Mouse (Mus musculus) heart, embryonic 13.5 days (tissue): ENCODE measurements at regions not wholly inside any gene's neighbourhood (a gene's known extent, or its start where the extent isn't known, plus 50 kb on each side); places are given as distances from the start of the nearest gene placed in this dataset.

Experiments
- ATAC-seq: fragments of 200-750 bp; cut with Nextera tagmentation; 2 replicates; pipeline ENCODE4 v1.8.0; 2017; ENCODE audit warnings: moderate TSS enrichment; ENCODE audit not compliant: insufficient number of reproducible peaks, low FRiP score, low TSS enrichment; ENCODE audit errors: extremely low read depth
- H3K27ac ChIP-seq: fragments of 300-500 bp; sonication (generic); replicated peaks from 2 replicates; pipeline ENCODE4 v1.5.1; 2015; ENCODE audit warnings: moderate library complexity, mild to moderate bottlenecking, inconsistent platforms
- H3K27me3 ChIP-seq: fragments of 300-500 bp; sonication (generic); replicated peaks from 2 replicates; pipeline ENCODE4 v1.6.1; 2015; ENCODE audit warnings: mild to moderate bottlenecking, inconsistent platforms
- H3K36me3 ChIP-seq: fragments of 300-500 bp; sonication (generic); 2 replicates; pipeline ENCODE4 v1.6.1; 2015; ENCODE audit warnings: mild to moderate bottlenecking, inconsistent platforms
- H3K4me1 ChIP-seq: fragments of 300-500 bp; sonication (generic); 2 replicates; pipeline ENCODE4 v1.6.1; 2015; ENCODE audit warnings: inconsistent platforms
- H3K4me2 ChIP-seq: fragments of 300-500 bp; sonication (generic); 2 replicates; pipeline ENCODE4 v1.6.1; 2015; ENCODE audit warnings: inconsistent platforms, mild to moderate bottlenecking, moderate library complexity
- H3K4me3 ChIP-seq: fragments of 300-500 bp; sonication (generic); 2 replicates; pipeline ENCODE4 v1.5.1; 2015; ENCODE audit warnings: moderate library complexity, mild to moderate bottlenecking, inconsistent platforms
- H3K9ac ChIP-seq: fragments of 300-500 bp; sonication (generic); 2 replicates; pipeline ENCODE4 v1.6.1; 2015; ENCODE audit warnings: inconsistent platforms, mild to moderate bottlenecking, moderate library complexity
- H3K9me3 ChIP-seq: fragments of 300-500 bp; sonication (generic); 2 replicates; pipeline ENCODE4 v1.6.1; 2016; ENCODE audit warnings: inconsistent platforms
- WGBS: fragments of 180-500 bp; shearing (Covaris S2); methylation state at CpG from one replicate; pipeline ENCODE4 v1.1.7; 2015; ENCODE audit warnings: mixed read lengths; 5-methylcytosine and 5-hydroxymethylcytosine counted together

DNA sequence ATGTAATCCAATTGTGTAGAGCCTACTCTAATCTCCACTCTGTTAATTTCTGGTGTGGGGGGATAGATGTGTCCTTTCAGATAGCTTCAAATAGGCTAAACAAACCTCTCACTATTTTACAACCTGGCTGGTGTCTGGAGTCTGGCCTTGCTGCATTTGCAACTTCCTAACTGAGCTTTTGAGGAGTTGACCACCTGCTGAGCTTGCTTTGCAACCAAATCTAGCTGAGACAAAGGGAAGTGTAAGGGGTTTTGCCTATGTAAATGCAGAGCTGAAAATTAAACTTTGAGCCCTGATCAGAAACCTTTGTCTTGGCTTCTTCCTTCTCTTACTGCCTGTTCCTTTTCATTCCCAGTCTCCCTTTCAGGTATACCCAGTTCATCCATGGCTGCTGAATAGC is 404.3 kb downstream of the Cetn3 start:
- no peaks in the 10 kb centered on the region for H3K4me1 ChIP-seq
- no peak overlapping the region for H3K27ac ChIP-seq
- H3K36me3 ChIP-seq, result no peaks in the 10 kb centered on the region
- no peak overlapping the region for H3K9ac ChIP-seq
- no peaks in the 10 kb centered on the region for H3K27me3 ChIP-seq
- peaks cover 3% of the 10 kb centered on the region; the same call in 1 of the 2 replicates for H3K9me3 ChIP-seq
- no peak overlapping the region for H3K4me2 ChIP-seq
- H3K4me3 ChIP-seq, result no peak overlapping the region
- ATAC-seq, result no peak

DNA sequence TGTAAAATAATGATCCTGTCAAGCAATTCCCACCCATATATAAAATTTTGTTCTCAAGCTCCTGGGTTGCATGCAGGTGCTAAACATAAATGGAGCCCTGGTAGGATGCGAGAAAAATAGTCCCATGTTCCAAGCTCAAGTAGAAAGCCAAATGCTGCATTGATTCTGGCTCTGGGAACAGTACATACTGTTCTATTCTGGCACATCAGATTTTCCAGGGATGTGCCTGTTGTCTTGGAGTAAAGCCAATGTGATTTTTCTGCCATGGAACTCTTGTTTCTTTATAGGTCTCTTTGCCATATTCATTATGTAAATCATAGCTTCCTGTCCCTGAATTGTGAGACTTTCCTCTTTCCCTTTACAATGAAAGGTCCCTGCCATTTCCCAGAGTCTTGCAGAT is 417.9 kb downstream of the Cetn3 start:
- no peak overlapping the region for H3K4me2 ChIP-seq
- no peak overlapping the region for H3K9ac ChIP-seq
- no peaks in the 10 kb centered on the region for H3K27me3 ChIP-seq
- no peaks in the 10 kb centered on the region for H3K36me3 ChIP-seq
- 80% methylated on average over 1 of the region's 1 CpGs for WGBS
- no peaks in the 10 kb centered on the region for H3K4me1 ChIP-seq
- no peak overlapping the region for H3K27ac ChIP-seq
- no peak for ATAC-seq
- H3K9me3 ChIP-seq, result no peaks in the 10 kb centered on the region
- no peak overlapping the region for H3K4me3 ChIP-seq

DNA sequence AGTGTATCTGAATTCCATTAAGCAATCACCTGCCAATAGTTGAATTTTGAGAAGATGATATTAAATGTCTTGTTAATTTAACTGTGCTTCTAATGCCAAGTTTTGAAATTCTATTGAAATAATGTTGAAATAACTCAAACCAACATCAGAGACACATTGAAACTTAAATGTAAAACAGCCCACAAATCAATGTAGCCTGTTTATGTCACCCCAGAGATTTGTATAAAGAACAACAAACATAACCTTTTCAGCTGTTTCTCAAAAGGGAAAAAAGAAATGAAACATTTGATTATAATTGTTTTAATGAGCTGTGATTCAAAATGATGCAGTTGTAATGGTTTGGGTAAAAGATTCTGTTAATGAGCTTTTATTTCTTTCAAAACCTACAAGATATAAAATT is 442.6 kb downstream of the Cetn3 start:
- H3K27ac ChIP-seq, result no peak overlapping the region
- no peaks in the 10 kb centered on the region for H3K9me3 ChIP-seq
- H3K9ac ChIP-seq, result no peak overlapping the region
- no peaks in the 10 kb centered on the region for H3K4me1 ChIP-seq
- H3K4me3 ChIP-seq, result no peak overlapping the region
- ATAC-seq, result no peak
- no peak overlapping the region for H3K4me2 ChIP-seq
- no peaks in the 10 kb centered on the region for H3K27me3 ChIP-seq
- H3K36me3 ChIP-seq, result no peaks in the 10 kb centered on the region

DNA sequence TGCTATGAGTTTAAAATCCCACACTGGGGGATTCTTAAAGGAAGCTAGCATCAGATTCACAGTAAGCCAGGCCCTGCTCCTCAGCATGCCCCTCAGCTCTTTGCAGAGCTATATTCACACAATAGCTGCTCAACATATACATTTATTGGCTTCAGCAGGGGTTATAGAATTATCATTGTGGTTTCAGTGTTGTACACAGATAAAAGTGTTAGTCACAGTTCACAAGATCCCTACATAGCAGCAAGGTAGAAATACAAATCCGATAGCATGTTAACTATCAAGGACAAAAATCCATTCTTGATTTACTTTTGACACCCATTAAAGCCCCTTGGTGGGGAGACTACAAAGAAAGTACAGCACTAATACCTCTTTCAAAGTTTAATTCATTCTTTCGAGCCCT is 451.0 kb downstream of the Cetn3 start:
- ATAC-seq, result no peak
- no peaks in the 10 kb centered on the region for H3K27me3 ChIP-seq
- 73% methylated on average over 2 of the region's 2 CpGs for WGBS
- no peak overlapping the region for H3K27ac ChIP-seq
- no peak overlapping the region for H3K4me3 ChIP-seq
- no peaks in the 10 kb centered on the region for H3K4me1 ChIP-seq
- H3K4me2 ChIP-seq, result no peak overlapping the region
- no peak overlapping the region for H3K9ac ChIP-seq
- no peaks in the 10 kb centered on the region for H3K36me3 ChIP-seq
- H3K9me3 ChIP-seq, result no peaks in the 10 kb centered on the region

DNA sequence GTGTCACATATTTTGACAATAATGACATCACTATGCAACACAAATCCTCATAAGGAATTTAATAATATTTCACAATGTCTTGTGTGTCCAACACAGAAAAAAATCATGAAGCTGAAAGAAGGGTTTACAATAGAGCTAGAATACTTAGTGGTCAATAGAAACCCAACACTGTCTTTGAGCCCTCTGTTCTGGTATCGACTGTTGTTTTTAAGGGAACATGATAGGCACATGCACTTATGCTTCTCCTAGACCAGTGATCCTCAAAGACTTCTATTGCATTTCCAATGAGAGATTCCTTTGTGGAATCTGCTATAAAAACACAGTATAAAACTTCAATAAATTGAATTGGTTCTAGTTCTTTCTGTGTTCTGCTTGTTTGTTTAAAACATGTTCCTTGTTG is 463.4 kb downstream of the Cetn3 start:
- no peak for ATAC-seq
- H3K9ac ChIP-seq, result no peak overlapping the region

DNA sequence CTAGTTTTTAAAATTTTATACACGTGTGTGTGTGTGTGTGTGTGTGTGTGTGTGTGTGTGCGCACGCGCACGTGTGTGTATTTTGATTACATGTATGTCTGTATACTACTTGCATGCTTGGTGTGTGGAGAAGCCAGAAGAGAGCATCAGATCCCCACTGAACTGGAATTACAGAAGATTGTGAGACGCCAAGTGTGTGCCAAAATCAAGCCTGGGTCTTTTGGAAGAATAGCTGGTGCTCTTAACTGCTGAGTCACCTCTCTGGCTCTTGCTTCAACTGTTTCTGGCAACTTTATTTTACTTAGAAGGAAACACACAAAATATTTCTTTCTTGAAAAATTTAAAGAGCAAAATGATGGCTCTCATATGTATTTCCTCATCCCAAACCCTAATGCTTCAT is 467.5 kb downstream of the Cetn3 start:
- WGBS, result 78% methylated on average over 6 of the region's 6 CpGs

More for the DNA sequence above, 463.4 kb downstream of the Cetn3 start:
- no peaks in the 10 kb centered on the region for H3K4me1 ChIP-seq
- no peak overlapping the region for H3K4me3 ChIP-seq
- 77% methylated on average over 1 of the region's 1 CpGs for WGBS
- no peaks in the 10 kb centered on the region for H3K9me3 ChIP-seq
- H3K27me3 ChIP-seq, result no peaks in the 10 kb centered on the region
- no peak overlapping the region for H3K27ac ChIP-seq
- no peaks in the 10 kb centered on the region for H3K36me3 ChIP-seq
- H3K4me2 ChIP-seq, result no peak overlapping the region

DNA sequence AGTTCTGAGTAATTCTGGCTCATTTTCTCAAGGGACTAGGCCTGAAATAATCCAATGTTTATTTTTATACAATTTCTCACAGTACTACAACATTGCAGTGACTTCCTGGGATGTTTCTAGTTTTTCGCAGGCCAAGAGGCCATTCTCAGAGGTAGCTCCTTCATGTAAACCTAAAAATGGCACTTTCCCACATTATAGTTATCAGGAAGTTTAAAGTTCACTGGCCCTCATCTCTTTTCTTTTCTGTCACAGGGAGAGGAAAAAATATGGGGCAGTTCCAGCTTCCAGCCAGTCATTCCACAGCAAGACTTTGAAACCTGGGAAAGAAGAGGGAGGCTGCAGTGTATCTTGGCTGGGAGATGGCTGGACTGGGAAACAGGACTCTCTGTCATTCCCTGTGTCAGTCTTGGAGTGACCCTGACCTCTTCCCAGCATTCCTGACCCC is 475.6 kb downstream of the Cetn3 start:
- H3K27me3 ChIP-seq, result no peaks in the 10 kb centered on the region
- 53% methylated on average over 1 of the region's 1 CpGs for WGBS
- H3K9me3 ChIP-seq, result no peaks in the 10 kb centered on the region
- no peak overlapping the region for H3K4me3 ChIP-seq
- H3K4me1 ChIP-seq, result no peaks in the 10 kb centered on the region
- no peaks in the 10 kb centered on the region for H3K36me3 ChIP-seq
- H3K27ac ChIP-seq, result peak overlapping the region; percentile 24
- no peak overlapping the region for H3K4me2 ChIP-seq
- no peak for ATAC-seq
- no peak overlapping the region for H3K9ac ChIP-seq

More for the DNA sequence above, 467.5 kb downstream of the Cetn3 start:
- Histone ChIP-seq H3K27ac (no peak overlapping the region), H3K27me3 (no peaks in the 10 kb centered on the region), H3K4me3 (no peak overlapping the region), H3K4me2 (no peak overlapping the region), H3K9ac (no peak overlapping the region), H3K4me1 (no peaks in the 10 kb centered on the region), H3K9me3 (peaks cover 4% of the 10 kb centered on the region; the same call in 1 of the 2 replicates), H3K36me3 (no peaks in the 10 kb centered on the region)
- ATAC-seq, result no peak

DNA sequence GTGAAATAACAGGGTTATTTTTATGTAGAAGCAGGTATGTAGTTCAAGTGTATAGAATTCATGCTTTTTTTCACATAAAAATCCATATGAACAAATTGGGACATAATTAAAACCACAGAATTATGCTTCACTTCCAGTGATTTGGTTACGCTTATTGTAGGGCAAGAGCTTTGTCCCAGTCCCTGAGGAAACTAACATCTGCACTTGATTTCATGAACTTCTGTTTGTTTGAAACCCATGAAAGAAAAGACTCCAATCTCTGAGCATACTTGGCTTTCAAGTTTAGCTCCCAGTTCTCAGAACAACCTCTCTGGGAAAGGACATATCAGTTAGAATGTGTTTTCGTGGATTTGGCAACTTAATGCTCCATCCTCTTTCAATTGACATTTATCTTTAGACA is 481.4 kb downstream of the Cetn3 start:
- ATAC-seq, result no peak
- Histone ChIP-seq H3K4me2 (no peak overlapping the region), H3K27ac (no peak overlapping the region), H3K27me3 (no peaks in the 10 kb centered on the region), H3K4me3 (no peak overlapping the region), H3K9me3 (no peaks in the 10 kb centered on the region), H3K4me1 (peaks cover 3% of the 10 kb centered on the region; the same call in 1 of the 2 replicates), H3K36me3 (no peaks in the 10 kb centered on the region), H3K9ac (no peak overlapping the region)
- WGBS, result 62% methylated on average over 2 of the region's 2 CpGs

DNA sequence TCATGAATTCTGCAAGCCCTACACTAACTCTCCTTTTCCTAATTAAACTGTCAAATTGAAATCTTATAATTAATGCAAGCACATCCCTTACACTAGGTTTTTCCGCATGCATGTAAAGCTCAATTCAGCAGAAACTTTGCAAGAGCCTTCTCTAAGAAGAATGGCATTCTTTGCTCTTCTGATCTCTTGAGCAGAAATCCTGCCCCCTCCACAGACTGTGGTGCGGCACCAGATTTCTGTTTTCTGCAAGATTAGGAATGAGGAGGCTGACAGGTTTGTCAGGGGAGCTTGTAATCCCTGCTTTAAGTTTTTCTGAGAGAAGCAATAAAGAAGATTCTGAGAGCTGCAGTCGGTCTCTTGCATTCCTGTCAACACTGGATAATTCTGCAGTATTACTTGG is 482.3 kb downstream of the Cetn3 start:
- Histone ChIP-seq H3K36me3 (no peaks in the 10 kb centered on the region), H3K4me3 (no peak overlapping the region), H3K4me1 (peaks cover 3% of the 10 kb centered on the region; the same call in 1 of the 2 replicates), H3K9me3 (no peaks in the 10 kb centered on the region), H3K27me3 (no peaks in the 10 kb centered on the region), H3K27ac (no peak overlapping the region), H3K4me2 (no peak overlapping the region), H3K9ac (no peak overlapping the region)
- 49% methylated on average over 3 of the region's 3 CpGs for WGBS
- ATAC-seq, result no peak

DNA sequence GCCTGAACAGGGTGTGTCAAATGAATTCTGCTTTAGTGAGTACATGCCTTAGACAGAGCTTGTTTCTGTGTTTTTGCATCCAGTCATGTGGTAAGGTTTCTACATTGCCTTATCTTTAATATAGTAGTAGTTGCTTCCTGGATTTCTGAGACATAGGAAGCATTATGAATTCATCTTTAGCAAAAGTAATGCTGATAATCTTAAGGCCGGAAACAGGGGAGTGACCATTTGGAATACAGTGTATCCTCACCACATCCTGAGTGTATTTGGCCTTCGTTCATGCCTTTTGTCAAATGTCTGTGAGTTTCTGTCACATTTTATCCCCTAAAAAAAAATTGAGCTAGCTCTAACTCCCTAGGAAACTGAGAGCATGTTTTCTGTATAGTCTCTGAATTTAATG is 482.9 kb downstream of the Cetn3 start:
- no peak overlapping the region for H3K27ac ChIP-seq
- 64% methylated on average over 2 of the region's 2 CpGs for WGBS
- H3K9me3 ChIP-seq, result no peaks in the 10 kb centered on the region
- H3K4me1 ChIP-seq, result peaks cover 3% of the 10 kb centered on the region; the same call in 1 of the 2 replicates
- H3K4me2 ChIP-seq, result no peak overlapping the region
- H3K9ac ChIP-seq, result no peak overlapping the region
- no peak for ATAC-seq
- no peaks in the 10 kb centered on the region for H3K27me3 ChIP-seq
- H3K36me3 ChIP-seq, result no peaks in the 10 kb centered on the region
- no peak overlapping the region for H3K4me3 ChIP-seq

DNA sequence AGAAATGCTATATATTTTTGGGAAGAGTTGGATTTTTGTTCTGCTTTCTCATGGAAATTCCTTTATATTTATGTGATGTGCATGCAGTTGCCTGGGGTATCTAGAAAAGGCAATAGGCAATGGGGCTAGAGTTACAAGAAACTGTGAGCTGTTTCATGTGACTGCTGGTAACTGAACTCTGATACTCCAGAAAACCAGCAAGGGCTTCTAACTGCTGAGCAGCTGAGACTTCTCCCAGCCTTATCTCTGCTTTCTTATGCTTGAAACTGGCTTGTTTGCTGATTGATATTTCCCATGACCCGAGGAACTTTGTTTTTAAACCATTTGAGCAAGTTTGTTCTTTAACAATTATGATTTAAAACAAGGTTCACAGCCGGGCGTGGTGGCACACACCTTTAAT is 491.9 kb downstream of the Cetn3 start:
- H3K4me3 ChIP-seq, result no peak overlapping the region
- no peaks in the 10 kb centered on the region for H3K36me3 ChIP-seq
- H3K27me3 ChIP-seq, result no peaks in the 10 kb centered on the region
- no peak overlapping the region; the same call in 1 of the 2 replicates for H3K27ac ChIP-seq
- H3K9me3 ChIP-seq, result no peaks in the 10 kb centered on the region
- ATAC-seq, result no peak
- H3K9ac ChIP-seq, result no peak overlapping the region
- H3K4me1 ChIP-seq, result peaks cover 5% of the 10 kb centered on the region; the same call in 1 of the 2 replicates
- H3K4me2 ChIP-seq, result no peak overlapping the region
- 39% methylated on average over 3 of the region's 3 CpGs for WGBS

DNA sequence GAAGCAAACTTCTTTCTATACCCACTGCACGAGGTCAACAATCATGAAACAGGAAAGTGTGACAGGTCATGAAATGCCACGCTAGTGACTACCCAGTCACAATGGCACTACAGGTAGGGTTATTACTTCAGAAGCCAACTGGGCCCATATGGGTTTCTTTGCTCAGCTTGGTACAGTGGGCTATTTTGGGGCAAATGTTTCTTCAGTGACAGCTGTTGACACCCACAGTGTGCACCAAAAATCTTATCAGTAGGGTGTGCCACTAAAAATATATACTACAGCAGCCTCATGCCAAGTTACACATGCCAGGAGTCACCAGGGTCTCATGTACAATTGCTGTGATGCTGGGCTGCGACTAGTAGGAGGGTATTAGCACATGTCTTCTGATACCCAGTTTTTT is 493.1 kb downstream of the Cetn3 start:
- peaks cover 5% of the 10 kb centered on the region; the same call in 1 of the 2 replicates for H3K4me1 ChIP-seq
- H3K27me3 ChIP-seq, result no peaks in the 10 kb centered on the region
- H3K9ac ChIP-seq, result no peak overlapping the region
- no peaks in the 10 kb centered on the region for H3K36me3 ChIP-seq
- H3K27ac ChIP-seq, result no peak overlapping the region
- no peak overlapping the region for H3K4me3 ChIP-seq
- H3K9me3 ChIP-seq, result no peaks in the 10 kb centered on the region
- WGBS, result 70% methylated on average over 3 of the region's 3 CpGs
- no peak overlapping the region for H3K4me2 ChIP-seq
- no peak for ATAC-seq
